Mouse (Mus musculus): ENCODE data around the gene Taco1.

Gene Taco1

DNA sequence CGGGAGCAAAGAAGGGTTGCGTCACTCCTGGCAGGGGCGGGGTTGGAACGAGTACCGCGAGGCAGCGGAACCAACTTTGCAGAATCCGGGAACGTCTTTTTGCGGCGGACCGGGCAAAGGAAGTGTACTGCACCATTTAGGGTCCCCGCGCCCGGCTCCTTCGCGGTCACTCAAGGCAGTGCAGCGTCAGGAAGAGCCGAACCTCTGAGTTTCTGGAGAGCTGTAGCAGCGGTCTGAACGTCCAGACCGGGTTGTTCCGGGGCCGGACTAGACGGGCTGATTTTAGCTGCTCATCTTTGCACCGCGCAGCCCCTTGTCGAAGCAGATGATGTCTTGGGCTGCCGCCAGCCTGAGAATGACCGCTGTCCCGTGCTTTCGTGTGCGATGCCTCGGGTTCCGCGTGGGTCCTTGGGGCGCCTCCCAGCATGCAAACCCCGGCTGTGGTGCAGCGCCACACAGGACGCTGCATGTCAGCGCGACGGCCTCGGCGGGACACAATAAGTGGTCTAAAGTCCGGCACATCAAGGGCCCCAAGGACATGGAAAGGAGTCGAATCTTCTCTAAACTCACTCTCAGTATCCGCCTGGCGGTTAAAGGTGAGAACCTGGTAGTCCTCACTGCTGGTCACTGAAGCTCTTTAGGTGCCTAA is at the start of gene Taco1:
Gene Taco1 (plus strand): TSS at position 139 of the 649 bp plus-strand sequence.
- DNase-seq, result peak; percentile 98

DNA sequence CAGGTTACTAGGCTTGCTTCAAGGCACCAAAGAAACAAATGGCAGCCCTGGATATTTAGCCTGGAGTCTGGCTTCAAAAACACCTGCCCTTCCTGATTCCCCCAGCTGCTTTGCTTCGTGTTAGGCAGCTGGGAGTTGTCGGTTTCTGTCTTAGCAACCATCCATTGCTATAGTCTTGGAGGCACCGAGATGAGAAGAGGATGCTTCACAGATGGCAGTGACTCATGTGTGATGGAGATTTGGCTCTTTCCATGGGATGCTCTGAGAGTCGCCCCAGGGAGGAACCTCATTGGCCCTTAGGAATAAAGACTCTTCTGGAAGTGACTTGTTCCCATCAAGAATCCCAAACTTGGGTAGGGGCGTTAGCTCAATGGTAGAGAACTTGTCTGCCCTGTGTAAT is 49.4 kb upstream of the Taco1 start:
- no peak for DNase-seq

DNA sequence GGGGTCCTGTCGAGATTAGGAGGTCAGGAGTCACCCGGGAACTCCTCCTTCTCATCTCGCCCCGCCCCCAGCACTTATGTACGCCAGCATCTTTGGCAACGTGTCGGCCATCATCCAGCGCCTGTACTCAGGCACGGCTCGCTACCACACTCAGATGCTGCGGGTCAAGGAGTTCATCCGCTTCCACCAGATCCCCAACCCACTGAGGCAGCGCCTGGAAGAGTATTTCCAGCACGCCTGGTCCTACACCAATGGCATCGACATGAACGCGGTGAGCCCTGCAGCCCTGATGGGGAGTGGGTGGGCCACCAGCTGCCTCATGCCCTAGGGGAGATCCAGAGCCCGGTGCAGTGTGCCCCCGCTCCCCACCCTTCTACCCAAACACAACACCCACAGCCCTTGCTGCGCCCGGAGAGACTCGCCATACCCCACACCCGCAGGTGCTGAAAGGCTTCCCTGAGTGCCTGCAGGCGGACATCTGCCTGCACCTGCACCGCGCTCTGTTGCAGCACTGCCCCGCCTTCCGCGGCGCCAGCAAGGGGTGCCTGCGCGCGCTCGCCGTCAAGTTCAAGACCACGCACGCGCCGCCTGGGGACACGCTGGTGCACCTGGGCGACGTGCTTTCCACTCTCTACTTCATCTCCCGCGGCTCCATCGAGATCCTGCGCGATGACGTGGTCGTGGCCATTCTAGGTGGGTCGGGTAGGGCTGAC is 45.7 kb upstream of the Taco1 start:
- DNase-seq, result no peak

DNA sequence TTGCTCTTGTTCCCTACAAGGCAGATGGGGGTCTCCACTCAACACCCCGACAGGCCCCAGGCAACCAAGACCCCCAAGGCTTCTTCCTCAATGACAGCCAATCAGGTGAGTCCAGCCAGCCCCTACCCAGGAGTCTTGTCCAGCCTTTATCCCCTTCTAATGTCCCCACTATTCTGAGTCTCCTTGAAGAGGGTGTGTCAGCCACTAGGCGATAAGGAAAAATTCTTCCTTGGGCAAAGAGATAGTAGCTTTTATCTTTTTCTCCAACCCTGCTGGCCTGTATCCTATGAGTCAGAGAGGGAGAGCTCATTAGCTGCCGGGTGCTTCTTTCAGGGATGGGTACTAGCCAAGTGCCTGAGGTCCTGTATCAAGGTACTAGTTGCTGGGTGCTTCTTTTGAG is 40.1 kb upstream of the Taco1 start:
- no peak for DNase-seq

DNA sequence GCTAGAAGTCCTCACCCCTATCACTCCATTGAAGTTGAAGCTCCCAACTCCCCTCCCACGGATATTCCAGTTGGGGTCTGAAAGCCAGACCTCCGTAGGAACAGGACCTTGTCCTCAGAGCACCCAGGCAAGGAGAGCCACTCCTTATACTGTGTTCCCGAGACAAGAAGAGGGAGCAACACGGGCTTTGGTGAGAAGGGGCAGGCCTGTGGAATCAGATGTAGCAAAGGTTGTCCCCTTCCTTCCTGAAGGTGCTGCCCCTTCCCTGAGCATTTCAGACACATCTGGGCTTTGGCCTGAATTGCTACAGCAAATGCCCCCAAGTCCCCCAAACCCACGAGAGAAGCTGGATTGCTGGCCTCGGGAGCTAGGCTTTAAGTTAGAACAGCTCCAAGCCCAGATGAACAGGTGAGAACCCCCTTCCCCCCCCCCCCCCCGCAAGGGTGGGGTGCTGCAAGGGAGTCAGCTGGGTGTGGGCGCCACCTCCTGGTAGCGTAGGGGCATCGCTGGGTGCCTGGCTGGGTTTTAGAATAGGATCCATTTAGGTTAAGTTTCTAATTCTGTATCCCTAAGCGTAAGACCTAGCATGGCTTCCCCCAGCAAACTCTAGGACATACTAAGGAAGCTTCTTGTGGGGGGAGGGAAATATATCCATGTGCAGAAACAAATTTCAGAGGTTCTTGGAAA is 39.3 kb upstream of the Taco1 start:
- DNase-seq, result peak; percentile 72

DNA sequence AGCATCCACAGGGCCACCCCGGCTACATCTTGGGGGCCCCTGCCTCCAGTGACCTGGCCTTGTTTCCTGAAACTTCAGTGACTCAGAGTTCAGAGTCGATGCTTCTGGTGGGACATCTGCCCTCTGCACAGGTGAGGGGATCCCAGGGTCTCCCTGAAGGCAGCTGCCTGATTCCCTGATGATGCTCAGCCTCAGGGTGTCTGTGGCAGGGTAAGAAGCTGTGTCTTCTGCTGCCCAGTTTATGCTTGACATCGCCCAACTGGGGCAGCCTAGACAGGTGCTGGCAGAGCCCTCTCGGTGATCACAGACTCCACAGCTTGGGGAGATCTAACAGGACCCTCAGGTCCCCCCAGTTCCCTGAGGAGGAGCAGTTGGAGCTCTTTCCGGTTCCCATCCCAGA is 38.3 kb upstream of the Taco1 start:
- no peak for DNase-seq

DNA sequence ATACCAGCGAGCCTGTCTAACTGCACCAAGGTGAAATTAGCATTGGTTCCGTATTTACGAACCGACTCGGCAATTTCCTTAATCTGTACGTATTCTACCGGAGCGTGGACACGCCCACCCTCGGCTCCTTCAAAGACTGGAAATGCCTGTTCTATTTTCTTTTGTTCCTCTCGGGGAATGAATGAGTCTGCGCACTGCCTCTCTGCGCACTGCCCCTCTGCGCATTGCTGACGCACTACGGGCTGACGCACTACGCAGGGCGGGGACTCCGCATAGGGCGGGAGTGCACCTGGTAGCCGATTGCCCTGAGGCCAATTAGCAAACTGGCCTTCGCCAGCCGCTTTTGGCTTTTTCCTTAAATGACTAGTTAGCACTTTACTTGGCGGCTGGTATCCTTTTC is 33.8 kb upstream of the Taco1 start:
- DNase-seq, result peak; percentile 21

DNA sequence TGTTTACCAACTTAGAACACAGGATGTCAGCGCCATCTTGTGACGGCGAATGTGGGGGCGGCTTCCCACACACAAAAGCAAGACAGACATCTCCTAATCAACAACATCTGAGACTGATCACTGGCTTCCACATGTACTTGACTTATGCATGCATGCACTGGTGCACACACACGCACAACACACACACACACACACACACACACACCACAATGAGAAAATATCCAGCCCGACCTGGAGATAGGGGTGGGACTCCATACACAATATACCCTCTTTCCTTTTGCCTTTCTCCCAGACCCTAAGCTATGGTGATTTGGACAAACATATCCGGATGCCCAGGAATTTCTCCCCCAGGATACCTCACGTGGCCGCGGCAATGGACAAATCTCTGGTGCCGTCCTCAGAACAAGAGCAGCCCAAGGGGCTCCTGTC is 32.4 kb upstream of the Taco1 start:
- DNase-seq, result peak; percentile 64

DNA sequence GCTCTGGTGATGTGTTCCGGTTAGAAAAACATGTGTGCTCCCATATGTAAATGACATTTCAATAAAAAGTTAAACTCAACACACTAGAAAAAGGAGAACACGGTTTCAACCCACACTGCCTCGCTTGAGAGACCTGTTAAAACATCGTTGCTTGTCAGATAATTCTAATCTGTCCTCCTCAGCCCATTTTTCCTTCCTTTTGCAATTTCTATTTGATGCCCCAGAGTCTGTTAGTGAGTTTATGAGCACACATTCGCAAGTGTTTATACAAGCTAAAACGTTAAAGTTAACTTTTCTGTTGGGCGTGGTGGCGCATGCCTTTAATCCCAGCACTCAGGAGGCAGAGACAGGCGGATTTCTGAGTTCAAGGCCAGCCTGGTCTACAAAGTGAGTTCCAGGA is 30.9 kb upstream of the Taco1 start:
- DNase-seq, result no peak

DNA sequence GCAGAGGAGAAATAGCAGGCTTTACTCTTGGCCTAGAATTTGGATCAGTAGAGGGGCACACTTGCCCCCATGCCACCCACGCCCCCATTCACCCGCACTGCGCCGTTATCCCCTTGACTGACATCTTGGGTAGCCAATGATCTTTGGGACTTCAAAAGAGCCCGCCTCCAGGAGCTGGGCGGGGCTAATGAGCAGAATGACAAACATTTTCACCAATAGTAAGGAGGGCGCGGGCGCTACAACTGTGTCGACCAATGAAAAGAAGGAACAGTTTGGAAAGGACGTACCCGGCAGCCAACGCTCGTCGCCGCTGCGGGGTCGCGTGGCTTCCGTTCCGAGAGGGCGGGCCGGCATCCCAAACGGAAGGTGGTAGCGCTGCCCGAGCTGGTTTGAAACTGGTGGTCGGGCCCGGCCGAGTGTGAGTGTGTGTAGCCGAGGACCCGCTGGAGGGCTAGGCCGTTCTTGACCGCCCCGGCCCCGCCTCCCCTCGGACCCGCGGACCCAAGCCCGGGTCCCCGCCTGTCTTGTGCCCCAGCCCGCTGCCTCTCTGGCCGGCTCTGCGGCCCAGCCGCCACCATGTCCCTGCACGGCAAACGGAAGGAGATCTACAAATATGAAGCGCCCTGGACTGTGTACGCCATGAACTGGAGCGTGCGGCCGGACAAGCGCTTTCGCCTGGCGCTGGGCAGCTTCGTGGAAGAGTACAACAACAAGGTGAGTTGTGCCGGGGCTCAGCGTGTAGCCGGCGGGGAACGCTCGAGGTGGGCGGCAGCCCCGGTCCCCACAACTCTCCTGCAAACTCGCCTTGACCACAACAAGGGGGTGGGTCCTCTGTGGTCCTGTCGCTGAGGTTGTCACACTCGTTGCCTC is 29.1 kb upstream of the Taco1 start, which contains the start of gene Dcaf7:
Gene Dcaf7 (plus strand): TSS at position 325 of the 870 bp plus-strand sequence.
- peak; percentile 99 for DNase-seq

DNA sequence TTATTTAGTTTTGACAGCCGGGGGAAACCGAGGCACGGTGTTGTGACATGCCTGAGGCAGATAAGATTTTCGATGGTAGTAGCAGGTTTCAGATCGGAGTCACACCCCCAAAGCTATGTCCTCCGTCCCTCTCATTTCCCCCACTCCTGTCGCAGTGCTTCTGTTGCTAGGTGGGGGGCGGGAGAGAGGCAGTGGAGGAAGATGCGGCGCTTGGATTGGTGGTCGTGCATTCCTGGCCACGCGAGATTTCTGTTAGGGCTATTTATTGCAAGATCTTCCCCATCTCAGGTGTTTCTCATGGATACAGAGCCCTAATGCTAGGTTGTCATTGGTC is 28.5 kb upstream of the Taco1 start:
- DNase-seq, result no peak

DNA sequence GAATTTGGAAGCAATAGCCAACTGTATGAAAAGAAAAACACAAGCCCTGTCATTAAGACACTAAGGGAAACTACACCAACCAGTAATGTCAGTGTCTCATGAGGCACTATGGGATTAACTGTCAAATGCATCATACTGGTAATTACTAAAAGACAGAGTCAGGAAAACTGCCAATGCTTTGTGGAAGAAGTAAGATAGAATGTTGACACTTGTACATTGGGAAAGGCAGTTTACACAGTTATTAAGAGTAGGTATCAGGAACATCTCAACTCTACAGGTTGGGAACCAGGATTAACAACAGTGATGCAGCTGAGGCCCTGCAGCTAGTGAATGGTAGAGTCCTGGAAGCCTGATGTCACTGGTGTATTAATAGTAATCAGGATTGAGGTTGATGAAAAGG is 21.5 kb upstream of the Taco1 start:
- DNase-seq, result no peak

DNA sequence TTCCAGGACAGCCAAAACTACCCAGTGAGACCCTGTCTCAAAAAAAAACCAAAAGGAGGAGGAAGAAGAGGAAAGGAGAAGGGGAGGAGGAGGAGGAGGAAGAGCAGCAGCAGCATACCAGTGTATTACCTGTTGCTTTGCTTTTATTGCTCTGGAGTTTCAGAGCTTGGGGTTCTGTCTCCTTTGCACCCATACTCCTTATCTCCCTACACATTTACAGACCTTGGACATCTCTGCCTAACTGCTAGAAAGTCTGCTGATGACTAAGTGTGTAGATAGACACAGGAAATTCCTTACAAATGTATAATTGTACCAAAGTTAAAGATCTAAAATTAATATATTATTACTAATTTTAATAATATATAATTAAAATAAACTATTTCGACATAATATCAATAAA is 20.6 kb upstream of the Taco1 start:
- no peak for DNase-seq

DNA sequence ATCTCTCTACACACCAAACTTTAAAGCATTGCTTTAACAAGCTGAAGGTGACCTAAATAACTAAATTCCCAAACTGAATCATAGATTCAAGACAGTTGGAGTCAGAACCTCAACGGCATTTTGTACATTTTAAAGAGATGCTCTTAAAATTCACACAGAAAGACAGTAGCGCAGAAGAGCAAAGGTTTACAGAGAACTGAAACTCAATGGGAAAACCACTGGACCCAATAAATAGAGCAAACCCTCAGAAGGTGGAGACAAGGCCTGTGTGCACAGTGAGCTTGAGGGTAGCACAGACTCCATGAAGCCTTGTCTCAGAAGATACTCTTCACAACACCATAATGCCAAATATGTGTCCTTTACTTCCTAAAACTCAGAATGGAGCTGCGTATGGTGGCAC is 20.1 kb upstream of the Taco1 start:
- no peak for DNase-seq

DNA sequence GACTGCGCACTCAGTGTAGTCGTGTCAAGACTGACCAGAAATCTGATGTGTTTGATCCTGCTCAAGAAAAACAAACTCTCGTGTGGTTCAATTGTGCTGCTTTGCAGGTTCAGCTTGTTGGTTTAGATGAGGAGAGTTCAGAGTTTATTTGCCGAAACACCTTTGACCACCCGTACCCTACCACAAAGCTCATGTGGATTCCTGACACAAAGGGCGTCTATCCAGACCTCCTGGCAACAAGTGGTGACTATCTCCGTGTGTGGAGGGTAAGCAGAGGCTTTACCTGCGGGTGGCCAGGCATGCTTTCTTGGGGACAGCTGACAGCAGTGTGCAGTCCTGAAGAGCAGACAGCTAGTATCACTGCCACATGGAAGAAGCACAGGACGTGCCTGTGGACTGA is 19.3 kb upstream of the Taco1 start:
- DNase-seq, result no peak

DNA sequence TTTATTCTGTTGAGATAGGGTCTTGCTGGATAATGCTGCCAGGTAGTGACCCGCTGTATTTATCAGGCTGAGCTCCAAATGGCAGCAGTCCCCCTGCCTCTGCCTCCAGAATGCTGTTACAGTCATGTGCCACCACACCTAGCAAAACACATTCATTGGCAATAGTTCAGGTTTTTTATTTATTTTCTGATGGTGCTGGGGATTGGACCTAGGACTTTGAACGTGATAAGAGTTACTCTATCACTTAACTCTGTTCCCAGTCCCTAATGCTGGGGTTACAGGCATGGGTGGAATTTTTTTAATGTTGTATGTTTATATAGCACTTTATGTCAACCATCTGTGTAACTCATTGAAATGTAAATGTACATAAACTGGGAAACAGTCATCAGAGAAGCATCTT is 11.9 kb upstream of the Taco1 start:
- no peak for DNase-seq

DNA sequence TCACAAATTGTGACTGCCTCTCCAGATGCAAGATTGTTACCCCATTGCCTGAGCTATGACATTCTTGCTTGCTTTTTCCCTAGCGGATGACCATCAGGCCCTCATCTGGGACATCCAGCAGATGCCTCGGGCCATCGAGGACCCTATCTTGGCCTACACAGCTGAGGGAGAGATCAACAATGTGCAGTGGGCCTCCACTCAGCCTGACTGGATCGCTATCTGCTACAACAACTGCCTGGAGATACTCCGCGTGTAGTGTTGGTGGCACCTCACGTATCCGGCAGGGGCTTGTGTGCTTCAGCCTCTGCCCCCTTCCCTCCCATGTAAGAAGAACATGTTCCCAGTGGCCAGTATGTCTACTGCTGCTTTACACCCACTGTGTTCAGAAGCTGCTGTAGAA is 11.3 kb upstream of the Taco1 start:
- DNase-seq, result no peak

DNA sequence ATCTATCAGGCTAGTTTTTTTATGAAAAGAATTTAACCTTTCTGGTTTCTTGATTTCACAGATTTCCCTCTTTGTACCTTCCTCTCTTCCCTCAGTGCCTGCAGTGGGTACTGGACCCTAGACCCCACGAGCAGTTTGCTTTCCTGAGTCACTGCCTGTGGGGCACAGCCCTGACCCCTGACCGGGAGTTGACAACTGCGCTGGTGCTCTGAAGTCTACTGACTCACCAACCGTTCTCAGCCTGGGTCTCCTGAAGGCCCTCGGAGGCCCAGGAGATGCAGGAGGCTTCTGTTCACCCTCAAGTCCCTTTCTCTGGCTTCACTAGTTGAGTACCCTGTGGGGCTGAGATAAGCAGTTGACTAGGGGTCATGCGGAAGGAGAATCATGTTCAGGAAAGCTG is 10.5 kb upstream of the Taco1 start:
- no peak for DNase-seq

DNA sequence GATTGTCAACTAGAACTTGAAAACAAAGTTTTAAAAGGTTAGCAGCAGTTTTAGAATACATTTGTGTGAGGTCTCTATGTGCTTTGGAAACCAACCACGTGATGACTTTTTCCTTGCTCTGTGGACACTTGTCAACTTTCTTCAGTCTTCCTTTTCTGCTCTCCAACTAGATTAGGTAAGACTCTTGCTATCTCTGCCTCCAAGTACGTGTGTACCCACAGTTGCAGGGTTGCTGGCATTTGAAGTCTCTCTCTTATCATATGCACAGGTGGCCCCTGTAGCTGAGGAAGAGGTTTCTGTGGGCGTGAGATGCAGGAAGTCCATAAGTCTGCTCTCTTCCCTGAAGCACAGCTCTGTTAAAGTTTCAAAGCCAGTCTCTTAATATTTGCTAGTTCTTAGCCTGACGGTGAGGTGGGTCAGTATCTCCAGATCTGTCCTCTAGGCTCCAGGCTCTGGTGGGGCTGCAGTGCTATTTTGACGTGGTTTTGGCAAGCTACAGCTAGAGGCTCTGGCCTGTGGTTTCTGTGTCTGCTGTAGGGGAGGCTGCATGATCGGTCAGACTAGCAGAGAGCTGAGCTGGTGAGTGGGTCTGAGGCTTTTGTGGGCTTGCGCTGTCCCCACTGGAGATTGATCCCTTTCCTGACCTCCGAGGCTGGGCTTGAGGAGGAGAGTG is 8.9 kb upstream of the Taco1 start:
- no peak for DNase-seq

DNA sequence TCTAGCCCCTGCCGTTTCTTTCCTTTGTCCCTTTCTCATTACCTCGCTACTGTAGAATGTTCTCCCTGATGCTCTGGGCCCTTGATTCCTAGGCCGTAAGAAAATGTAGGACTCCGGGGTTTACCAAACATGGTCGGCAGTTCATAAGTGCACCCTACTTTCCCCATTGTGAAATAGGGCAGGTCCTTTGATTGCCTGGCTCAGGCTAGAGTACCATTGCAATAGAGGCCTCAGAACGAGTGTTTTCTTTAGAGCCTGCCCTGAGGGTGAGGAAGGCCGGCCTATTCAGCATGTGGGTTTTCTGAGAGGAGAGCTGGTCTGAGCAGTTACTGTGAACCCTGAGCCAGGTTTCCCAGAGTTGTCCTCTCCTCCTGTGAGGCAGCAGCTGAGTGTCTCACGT is 7.8 kb upstream of the Taco1 start:
- DNase-seq, result no peak

DNA sequence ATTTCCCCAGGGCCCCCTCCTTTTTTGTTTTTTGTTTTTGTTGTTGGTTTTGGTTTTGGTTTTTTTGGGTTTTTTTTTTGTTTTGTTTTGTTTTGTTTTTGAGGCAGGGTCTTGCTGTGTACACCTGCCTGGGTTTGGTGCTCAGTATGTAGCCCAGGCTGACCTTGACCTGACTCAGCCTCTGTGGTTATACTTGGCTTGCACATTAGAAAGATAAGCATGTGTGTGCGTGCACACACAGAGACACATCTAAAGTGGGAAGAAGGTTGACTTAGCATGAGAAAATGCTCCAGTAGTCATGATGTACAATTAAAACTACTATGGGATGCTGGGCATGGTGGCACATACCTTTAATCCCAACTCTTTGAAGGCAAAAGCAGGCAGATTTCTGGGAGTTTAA is 5.3 kb upstream of the Taco1 start:
- DNase-seq, result no peak

DNA sequence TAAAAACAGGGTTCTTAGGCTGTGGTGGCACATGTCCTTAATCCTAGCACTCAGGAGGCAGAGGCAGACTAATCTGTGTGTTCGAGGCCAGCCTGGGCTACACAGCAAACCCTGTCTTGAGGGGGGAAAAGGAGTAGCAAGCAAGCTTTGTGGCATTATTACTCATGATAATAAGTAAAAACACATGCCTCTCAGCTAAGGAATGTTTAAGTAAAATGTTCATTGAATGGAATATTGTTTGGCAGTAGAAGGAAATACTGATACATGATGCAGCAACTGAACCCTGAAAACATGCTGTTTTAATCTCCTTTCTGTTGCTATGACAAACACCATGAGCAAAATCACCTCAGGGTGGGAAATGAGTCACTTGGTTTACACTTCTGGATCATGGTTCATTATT is 4.5 kb upstream of the Taco1 start:
- DNase-seq, result no peak

DNA sequence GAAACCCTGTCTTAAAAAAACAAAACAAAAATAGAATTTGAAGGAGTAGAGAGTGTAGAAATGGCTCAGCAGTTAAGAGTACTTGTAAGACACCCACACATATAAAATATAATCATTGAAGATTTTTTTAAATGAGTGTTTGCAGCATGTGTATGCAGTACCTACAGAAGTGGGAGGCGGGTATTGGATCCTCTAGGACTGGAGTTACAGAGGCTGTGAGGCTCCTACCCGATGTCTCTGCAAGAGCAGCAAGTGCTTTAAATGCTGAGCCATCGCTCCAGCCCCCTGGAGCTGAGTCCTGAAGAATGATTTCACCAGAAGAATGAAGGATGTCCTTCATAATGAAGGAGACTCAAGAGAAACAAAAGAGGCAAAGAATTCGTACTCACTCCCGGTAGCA is 2.1 kb upstream of the Taco1 start:
- no peak for DNase-seq

All from kidney, adult 9 months (tissue).